Mouse (Mus musculus): ENCODE results near the gene AC131692.1. TPM values are rescaled to one million over a fixed set of nuclear protein-coding genes. Genes with fewer than 3 reads are reported as not detected.

AC131692.1 gene
- polyA plus RNA-seq, 1 experiment from 2014 or later = not detected

DNA sequence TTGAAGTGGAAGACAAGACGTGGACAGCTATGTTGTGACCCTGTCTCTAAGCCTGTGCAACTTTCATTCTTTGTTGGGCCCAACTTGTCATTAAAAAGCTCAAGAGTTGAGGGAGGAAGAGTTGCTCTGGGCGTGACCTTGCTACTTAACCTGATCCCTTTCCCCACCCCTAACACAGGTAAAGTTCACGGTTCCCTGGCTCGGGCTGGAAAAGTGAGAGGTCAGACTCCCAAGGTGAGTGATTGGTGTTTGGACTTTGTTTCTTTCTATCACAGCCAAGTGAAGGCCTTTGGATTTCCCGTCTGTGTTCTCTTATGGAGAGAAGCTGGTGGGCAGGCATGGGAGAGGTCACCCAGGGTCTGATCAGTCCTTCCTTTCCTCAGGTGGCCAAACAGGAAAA lies 35.3 kb upstream of the AC131692.1 start:
- peaks cover 42% of the 10 kb centered on the region for H3K4me1 ChIP-seq (ENCODE audit: insufficient read depth)
- H3K27ac ChIP-seq (ENCODE audit: low read depth) = peak overlapping the region; percentile 75
- no peaks in the 10 kb centered on the region for H3K27me3 ChIP-seq (ENCODE audit: insufficient read depth, low read length)
- peaks cover 32% of the 10 kb centered on the region for H3K36me3 ChIP-seq (replicated peaks; ENCODE audit: insufficient read depth, low read length)
- WGBS (ENCODE audit: insufficient replicate concordance) = 59% methylated on average over 5 of the region's 5 CpGs
- no peaks in the 10 kb centered on the region for H3K9me3 ChIP-seq (ENCODE audit: low read length)
- peak overlapping the region; percentile 66 for H3K4me2 ChIP-seq (ENCODE audit: low read depth, low read length)
- ATAC-seq = no peak
- H3K4me3 ChIP-seq (ENCODE audit: low read depth, low read length) = peak overlapping the region; percentile 78
- DNase-seq = no peak
- TF ChIP-seq CTCF (IDR thresholded peaks at IDR 0.05; ENCODE audit: low read depth) (no peak), EP300 (IDR thresholded peaks at IDR 0.05; ENCODE audit: low read depth) (no peak)
- H3K9ac ChIP-seq (replicated peaks) = peak overlapping the region; percentile 94

DNA sequence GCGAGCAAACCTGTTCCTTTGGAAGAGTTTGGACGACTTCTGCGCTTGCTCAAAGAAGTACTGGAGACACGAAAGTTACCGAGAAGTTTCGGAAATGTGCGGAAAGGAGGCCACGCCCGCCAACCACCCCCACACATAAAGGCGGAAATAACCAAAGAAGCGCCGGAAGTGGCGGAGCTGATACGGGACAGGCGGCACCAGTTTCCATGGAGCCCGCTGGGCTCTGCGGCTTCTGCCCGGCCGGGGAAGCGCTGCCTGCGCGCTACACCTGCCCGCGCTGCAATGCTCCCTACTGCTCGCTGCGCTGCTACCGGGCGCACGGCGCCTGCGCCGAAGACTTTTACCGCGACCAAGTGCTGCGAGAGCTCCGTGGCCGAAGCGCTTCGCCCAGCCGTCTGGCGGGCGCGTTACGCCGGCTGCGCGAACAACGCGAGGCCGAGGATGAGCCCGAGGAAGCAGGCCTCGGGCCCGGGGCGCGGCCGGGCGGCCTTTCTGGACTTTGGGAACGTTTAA lies 33.1 kb upstream of the AC131692.1 start, which contains the start of gene Znhit2:
Gene Znhit2, plus strand, starts transcription at position 172 of the 513 bp plus-strand sequence.
- Histone ChIP-seq H3K9ac (replicated peaks) (peak within 1 kb of the TSS; percentile 97), H3K27me3 (ENCODE audit: insufficient read depth, low read length) (no peaks in the 10 kb centered on the region), H3K36me3 (replicated peaks; ENCODE audit: insufficient read depth, low read length) (peaks cover 13% of the 10 kb centered on the region; the same call in 1 of the 2 replicates), H3K27ac (ENCODE audit: low read depth) (peak within 1 kb of the TSS; percentile 98), H3K4me3 (ENCODE audit: low read depth, low read length) (peak within 1 kb of the TSS; percentile 89), H3K4me1 (ENCODE audit: insufficient read depth) (peaks cover 43% of the 10 kb centered on the region), H3K4me2 (ENCODE audit: low read depth, low read length) (peak within 1 kb of the TSS; percentile 94), H3K9me3 (ENCODE audit: low read length) (no peaks in the 10 kb centered on the region)
- DNase-seq (peak; percentile 94), ATAC-seq (peak; percentile 65)
- WGBS (ENCODE audit: insufficient replicate concordance) = 0% methylated on average over 55 of the region's 58 CpGs
- TF ChIP-seq EP300 (IDR thresholded peaks at IDR 0.05; ENCODE audit: low read depth) = no peak
- TF ChIP-seq CTCF (IDR thresholded peaks at IDR 0.05; ENCODE audit: low read depth) = peak; percentile 17; the same call in 1 of the 2 replicates

DNA sequence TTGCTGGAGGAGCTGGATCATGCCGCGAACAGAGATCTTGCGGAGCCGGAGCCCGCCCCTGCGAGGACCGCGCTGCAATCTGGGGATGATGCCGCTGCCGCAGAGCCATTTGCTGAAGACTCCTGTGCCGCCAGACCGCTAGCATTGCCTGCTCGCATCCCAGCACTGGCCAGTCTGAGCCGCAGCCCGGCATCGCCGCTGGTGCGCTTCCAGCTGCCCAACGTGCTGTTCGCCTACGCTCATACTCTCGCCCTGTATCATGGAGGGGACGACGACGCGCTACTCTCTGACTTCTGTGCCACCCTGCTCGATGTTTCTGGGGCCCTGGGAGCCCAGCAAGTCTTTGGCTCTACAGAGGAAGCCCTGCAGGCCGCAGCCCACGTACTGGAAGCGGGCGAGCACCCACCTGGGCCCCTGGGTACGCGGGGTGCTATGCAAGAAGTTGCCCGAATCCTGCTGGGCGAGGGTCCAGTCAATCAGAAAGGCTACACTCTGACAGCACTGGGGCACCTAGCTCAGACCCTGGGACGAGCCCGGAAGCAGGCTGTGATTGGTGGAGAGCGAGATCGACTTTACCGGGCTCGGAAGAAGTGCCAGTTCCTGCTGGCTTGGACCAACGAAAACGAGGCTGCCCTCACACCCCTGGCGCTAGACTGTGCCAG lies 32.4 kb upstream of the AC131692.1 start:
- under 1% methylated on average over 44 of the region's 44 CpGs for WGBS (ENCODE audit: insufficient replicate concordance)
- H3K9ac ChIP-seq (replicated peaks) = peak overlapping the region; percentile 97
- H3K27me3 ChIP-seq (ENCODE audit: insufficient read depth, low read length) = no peaks in the 10 kb centered on the region
- TF ChIP-seq EP300 (IDR thresholded peaks at IDR 0.05; ENCODE audit: low read depth) (no peak), CTCF (IDR thresholded peaks at IDR 0.05; ENCODE audit: low read depth) (no peak)
- H3K4me3 ChIP-seq (ENCODE audit: low read depth, low read length) = peak overlapping the region; percentile 89
- H3K27ac ChIP-seq (ENCODE audit: low read depth) = peak overlapping the region; percentile 98
- peak overlapping the region; percentile 94 for H3K4me2 ChIP-seq (ENCODE audit: low read depth, low read length)
- ATAC-seq (peak; percentile 40), DNase-seq (peak; percentile 77)
- no peaks in the 10 kb centered on the region for H3K9me3 ChIP-seq (ENCODE audit: low read length)
- peaks cover 10% of the 10 kb centered on the region; the same call in 1 of the 2 replicates for H3K36me3 ChIP-seq (replicated peaks; ENCODE audit: insufficient read depth, low read length)
- H3K4me1 ChIP-seq (ENCODE audit: insufficient read depth) = peaks cover 42% of the 10 kb centered on the region

DNA sequence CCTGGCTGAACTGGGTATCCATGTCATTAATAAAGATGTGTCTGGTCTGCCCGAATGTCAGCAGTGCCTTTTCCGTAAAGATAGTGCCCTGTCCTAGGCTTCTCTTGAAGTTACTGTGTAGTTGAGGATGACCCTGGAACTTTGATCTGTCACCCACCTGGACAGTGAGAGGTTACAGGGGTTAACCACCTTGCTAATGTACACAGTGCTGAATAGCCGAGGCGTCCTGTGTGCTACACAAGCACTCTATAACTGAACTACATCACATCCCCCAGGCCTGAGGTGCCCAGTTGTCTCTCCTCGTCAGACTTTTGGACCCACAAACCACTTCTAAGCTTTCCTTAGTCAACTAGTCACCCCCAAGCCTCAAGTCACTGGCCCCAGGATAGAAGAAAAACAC lies 31.8 kb upstream of the AC131692.1 start:
- WGBS (ENCODE audit: insufficient replicate concordance) = 35% methylated on average over 5 of the region's 5 CpGs
- TF ChIP-seq CTCF (IDR thresholded peaks at IDR 0.05; ENCODE audit: low read depth) (no peak), EP300 (IDR thresholded peaks at IDR 0.05; ENCODE audit: low read depth) (no peak)
- H3K4me3 ChIP-seq (ENCODE audit: low read depth, low read length) = peak overlapping the region; percentile 89
- peak overlapping the region; percentile 98 for H3K27ac ChIP-seq (ENCODE audit: low read depth)
- peak overlapping the region; percentile 94 for H3K4me2 ChIP-seq (ENCODE audit: low read depth, low read length)
- no peaks in the 10 kb centered on the region for H3K27me3 ChIP-seq (ENCODE audit: insufficient read depth, low read length)
- peaks cover 46% of the 10 kb centered on the region for H3K4me1 ChIP-seq (ENCODE audit: insufficient read depth)
- no peaks in the 10 kb centered on the region for H3K9me3 ChIP-seq (ENCODE audit: low read length)
- peak overlapping the region; percentile 97 for H3K9ac ChIP-seq (replicated peaks)
- ATAC-seq (peak; percentile 7; the same call in 1 of the 2 replicates), DNase-seq (no peak)
- H3K36me3 ChIP-seq (replicated peaks; ENCODE audit: insufficient read depth, low read length) = peaks cover 10% of the 10 kb centered on the region; the same call in 1 of the 2 replicates

DNA sequence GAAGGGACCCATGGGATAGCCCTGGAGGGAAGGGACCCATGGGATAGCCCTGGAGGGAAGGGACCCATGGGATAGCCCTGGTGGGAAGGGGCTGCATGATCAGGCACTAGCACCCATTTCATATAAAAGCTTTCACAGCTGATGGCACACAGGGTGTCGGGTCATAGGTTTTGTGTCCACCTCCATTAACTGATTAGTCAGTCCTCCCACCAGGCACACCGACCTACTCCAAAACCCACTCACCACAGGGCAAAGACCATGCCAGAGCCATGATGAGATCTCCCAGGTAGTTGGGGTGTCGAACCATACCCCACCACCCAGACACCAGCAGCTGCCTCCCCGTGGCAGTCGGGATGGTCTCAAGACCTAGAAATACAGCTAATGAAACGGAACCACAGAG lies 31.1 kb upstream of the AC131692.1 start:
- H3K9ac ChIP-seq (replicated peaks) = peak overlapping the region; percentile 97; the same call in 1 of the 2 replicates
- 87% methylated on average over 6 of the region's 6 CpGs for WGBS (ENCODE audit: insufficient replicate concordance)
- peak overlapping the region; percentile 94 for H3K4me2 ChIP-seq (ENCODE audit: low read depth, low read length)
- peaks cover 52% of the 10 kb centered on the region for H3K4me1 ChIP-seq (ENCODE audit: insufficient read depth)
- peaks cover 10% of the 10 kb centered on the region; the same call in 1 of the 2 replicates for H3K36me3 ChIP-seq (replicated peaks; ENCODE audit: insufficient read depth, low read length)
- no peak for ATAC-seq
- H3K27me3 ChIP-seq (ENCODE audit: insufficient read depth, low read length) = no peaks in the 10 kb centered on the region
- H3K9me3 ChIP-seq (ENCODE audit: low read length) = no peaks in the 10 kb centered on the region
- DNase-seq = no peak
- H3K4me3 ChIP-seq (ENCODE audit: low read depth, low read length) = no peak overlapping the region
- peak overlapping the region; percentile 98 for H3K27ac ChIP-seq (ENCODE audit: low read depth)
- TF ChIP-seq CTCF (IDR thresholded peaks at IDR 0.05; ENCODE audit: low read depth) (no peak), EP300 (IDR thresholded peaks at IDR 0.05; ENCODE audit: low read depth) (no peak)

DNA sequence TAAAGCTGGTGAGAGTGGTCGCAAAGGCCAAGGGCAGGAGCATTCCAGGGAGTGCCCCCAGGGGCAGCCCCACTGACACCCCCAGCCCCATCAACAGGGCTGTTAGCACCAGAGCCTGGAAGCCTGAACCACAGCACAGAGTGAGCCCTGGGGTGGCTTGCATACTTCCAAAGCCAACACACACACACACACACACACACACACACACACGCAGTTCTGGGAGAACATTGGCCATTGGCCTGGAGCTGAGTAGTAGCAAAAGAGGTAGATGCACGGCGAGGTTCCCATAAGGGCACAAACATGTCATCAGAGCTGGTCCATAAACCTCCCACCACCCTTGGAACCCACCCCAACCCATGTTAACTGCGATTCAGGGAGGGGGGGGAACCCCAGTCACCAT lies 27.6 kb upstream of the AC131692.1 start:
- H3K9ac ChIP-seq (replicated peaks) = peak overlapping the region; percentile 68
- peak overlapping the region; percentile 63 for H3K4me3 ChIP-seq (ENCODE audit: low read depth, low read length)
- H3K36me3 ChIP-seq (replicated peaks; ENCODE audit: insufficient read depth, low read length) = peaks cover 14% of the 10 kb centered on the region
- no peaks in the 10 kb centered on the region for H3K27me3 ChIP-seq (ENCODE audit: insufficient read depth, low read length)
- TF ChIP-seq CTCF (IDR thresholded peaks at IDR 0.05; ENCODE audit: low read depth) = no peak
- no peak for TF ChIP-seq EP300 (IDR thresholded peaks at IDR 0.05; ENCODE audit: low read depth)
- WGBS (ENCODE audit: insufficient replicate concordance) = 29% methylated on average over 4 of the region's 5 CpGs
- peak overlapping the region; percentile 86; the same call in 1 of the 2 replicates for H3K27ac ChIP-seq (ENCODE audit: low read depth)
- H3K4me2 ChIP-seq (ENCODE audit: low read depth, low read length) = peak overlapping the region; percentile 96
- ATAC-seq (no peak), DNase-seq (no peak)
- no peaks in the 10 kb centered on the region for H3K9me3 ChIP-seq (ENCODE audit: low read length)
- H3K4me1 ChIP-seq (ENCODE audit: insufficient read depth) = peaks cover 40% of the 10 kb centered on the region

All from liver, postnatal 0 days (tissue).